Mouse (Mus musculus) ES-CJ7 (cell line): ENCODE measurements around the gene Gm45234.

Experiments used
- DNase-seq: peaks from one replicate; pipeline ENCODE4 v3.0.0; 2011; ENCODE audit warnings: low read depth, low spot score

The Gm45234 gene

DNA sequence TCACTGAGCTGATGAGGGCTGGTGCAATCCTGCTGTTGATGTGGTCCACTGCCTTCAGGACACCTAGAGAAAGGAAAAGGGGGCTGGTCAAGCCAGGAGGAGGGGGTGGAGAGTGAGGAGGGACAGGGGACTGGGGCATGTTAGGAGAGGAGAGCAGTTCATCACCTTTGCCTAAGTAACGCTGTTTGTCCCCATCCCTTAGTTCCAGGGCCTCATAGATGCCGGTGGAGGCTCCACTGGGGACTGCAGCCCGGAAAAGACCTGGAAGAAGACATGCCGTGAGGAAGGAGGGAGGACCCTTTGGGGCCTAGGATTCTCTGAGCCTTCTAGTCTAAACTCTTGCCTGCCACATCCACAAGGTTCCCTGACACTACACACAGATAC is 11.7 kb upstream of the Gm45234 start:
- DNase-seq, result no peak

DNA sequence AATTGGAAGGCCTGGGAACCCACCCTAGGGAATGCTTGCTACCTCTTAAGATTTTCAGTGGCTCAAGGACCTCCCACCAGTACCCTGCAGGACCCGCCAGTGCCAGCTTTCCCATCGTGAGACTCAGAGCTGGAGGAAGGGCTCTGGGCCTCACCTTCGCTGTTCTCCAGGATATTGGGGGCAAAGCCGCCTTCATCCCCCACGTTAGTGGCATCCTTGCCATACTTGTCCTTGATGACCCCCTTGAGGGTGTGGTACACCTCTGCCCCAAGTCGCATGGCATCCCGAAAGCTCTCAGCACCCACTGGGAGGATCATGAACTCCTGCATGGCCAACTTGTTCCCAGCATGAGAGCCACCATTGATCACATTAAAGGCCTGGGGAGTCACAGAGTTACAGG is 10.1 kb upstream of the Gm45234 start:
- no peak for DNase-seq

DNA sequence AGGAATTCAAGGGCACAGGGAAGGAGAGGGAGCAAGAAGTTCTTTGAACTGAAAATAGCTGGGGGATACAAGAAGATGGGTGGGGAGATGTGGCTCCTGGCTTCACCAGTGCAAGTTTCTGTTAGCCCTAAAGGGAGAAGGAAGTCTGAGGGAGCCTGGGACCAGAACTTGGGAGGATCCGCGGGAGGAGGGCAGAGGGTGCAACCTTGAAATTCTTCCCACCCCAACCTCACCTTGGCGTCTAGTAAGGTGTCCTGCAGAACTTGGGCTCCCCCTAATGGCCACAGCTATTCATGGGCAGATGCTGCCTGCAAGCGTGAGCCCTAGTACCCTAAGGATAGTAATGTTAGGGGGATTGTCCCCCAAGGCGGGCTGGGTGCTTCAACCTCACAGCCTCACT is 3.4 kb upstream of the Gm45234 start:
- DNase-seq, result peak; percentile 97

GRCm38 (mm10) chr6:124758849-124759232 is 3.0 kb upstream of the Gm45234 start:
- DNase-seq, result no peak

- no peak for DNase-seq
Measured at GRCm38 (mm10) chr6:124757909-124758848, 2.4 kb upstream of the Gm45234 start.

- DNase-seq, result no peak
Measured at GRCm38 (mm10) chr6:124757351-124757880, 1.6 kb upstream of the Gm45234 start.

DNA sequence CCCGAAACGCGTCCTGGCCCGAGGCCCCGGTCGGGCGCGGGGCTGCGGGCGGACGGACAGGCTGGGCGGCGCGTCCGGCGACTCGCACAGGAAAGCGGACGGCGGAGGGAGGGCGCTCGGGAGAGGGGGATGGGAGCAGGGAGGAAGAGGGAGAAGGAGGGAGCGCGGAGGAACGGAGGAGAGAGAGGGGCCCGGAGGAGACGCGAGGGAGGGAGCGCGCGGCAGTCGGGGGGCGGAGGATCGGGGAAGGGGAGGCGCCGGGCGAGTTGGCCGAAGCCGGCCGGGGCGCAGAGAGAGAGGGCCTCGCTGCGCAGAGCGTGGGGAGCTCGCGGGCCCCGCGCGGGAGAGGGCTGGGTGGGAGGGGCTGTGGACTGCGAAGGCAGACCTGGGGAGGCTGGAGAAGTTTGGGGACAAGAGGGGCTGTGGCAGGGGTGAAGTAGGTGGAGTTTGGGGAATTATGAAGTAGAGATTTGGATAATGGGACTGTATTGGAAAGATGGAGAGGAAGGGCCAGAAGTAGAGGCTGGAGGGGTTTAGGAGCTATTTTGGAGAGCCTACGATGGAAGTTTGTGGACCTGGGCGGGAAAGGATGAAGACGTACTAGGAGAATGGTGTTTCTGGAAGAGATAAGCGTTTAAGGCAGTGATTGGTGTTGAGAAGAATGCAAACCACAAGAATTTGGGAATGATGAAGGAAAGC is 980 bp upstream of the Gm45234 start:
- peak; percentile 67 for DNase-seq

- no peak for DNase-seq
Measured at GRCm38 (mm10) chr6:124755306-124755705, 515 bp downstream of the Gm45234 start.

DNA sequence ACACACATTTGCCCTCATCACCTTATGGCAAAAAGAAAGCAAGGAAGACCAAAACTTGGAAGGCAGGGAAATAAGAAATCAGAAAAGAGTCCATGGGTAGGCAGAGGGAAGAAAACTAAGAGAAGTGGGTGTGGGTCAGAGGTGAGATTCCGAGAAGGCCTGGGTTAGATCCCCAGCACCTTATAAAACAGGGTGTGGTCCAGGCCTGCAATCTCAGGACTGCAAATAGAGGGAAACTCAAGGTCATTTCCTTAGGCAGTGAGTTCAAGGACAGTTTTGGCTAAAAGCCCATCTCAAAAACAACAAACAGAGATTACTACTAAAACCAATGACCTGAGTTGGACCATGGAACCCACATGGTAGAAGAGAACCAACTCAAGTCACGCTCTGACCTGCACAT is 2.0 kb downstream of the Gm45234 start:
- DNase-seq, result peak; percentile 81

DNA sequence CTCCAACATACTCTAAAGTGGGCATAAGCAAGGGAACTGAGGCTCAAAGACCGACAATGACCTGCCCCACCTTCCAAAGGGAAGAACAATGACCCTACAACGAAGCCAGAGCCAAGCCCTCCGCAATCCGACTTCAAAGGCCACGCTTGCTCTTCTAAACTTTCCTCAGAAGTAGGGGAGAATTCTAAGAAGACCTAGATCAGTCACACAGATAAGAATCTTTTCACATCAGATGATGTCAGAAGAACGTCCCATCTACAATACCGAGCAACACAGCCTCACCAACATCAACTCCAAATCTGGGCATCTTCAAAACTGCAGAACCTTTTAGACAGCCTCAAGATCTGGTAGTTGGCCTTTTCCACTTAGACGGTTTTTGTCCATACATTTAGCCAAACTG is 5.4 kb downstream of the Gm45234 start:
- no peak for DNase-seq

DNA sequence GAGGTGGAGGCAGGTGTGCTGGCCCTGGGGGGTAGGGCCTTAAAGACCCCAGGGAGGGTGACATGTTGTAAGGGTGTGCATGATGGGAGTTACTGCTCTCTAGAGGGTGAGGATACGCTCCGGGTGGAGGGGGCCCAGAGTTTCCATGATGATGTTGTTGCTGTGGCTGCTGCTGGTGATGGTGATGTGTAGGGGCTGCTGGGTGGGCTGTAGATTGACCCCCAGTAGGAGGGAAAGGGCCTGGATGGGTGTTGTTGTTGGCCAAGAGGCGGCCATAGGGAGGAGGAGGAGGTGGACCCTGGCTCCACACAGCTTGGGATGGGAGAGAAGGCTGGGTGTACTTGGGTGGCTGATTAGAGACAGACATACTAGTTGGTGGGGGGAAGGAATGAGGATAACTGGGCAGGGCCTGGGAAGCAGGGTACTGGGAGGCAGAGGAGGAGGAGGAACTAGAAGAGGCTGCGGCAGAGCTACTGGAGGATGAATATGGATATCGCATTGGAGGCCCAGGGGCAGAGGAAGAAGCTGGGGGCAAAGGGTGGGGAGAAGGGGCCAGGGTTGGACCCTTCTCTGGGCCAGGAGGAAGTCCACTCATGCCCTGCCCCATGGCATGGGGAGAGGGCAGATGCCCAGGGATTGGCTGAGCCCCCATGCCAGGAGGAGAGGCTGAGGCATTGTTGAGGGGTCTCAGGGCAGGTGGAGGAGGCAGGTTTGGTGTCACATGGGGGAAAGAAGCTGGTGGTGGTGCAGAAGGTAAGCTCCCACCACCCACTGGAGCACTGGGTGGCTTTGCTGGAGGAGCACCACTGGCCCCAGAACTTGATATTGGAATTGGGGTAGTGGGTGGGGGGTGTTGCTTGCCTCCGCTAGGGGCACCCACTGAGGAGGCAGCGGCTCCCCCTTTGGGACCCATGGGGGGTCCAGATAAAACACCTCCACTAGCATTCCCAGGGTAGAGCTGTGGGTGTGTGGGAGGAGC is 8.9 kb downstream of the Gm45234 start:
- no peak for DNase-seq

- DNase-seq, result no peak
Measured at GRCm38 (mm10) chr6:124746296-124746605, 9.6 kb downstream of the Gm45234 start.

GRCm38 (mm10) chr6:124745490-124746295 is 10.1 kb downstream of the Gm45234 start:
- peak; percentile 99 for DNase-seq

- no peak for DNase-seq
Measured at GRCm38 (mm10) chr6:124744755-124745321, 11.0 kb downstream of the Gm45234 start.

DNA sequence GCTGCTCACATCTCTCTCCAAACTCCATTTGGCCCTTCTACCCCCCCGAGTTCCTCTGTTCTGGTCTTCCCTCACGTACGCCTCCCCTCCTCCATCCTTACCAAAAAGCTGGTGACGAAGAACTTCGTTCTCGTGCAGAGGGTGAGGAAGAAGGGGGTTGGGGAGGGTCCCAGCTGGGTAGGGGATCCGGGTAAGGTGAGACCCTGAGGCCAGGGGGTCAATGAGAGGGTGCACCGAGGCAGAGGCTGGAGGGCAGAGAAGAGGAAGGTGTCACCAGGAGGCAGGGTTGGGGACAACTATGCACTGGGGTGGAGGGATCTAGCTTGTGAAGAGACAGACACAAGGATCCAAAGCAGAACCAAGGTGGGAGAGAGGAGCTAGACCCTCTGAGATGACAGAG is 12.2 kb downstream of the Gm45234 start:
- no peak for DNase-seq

DNA sequence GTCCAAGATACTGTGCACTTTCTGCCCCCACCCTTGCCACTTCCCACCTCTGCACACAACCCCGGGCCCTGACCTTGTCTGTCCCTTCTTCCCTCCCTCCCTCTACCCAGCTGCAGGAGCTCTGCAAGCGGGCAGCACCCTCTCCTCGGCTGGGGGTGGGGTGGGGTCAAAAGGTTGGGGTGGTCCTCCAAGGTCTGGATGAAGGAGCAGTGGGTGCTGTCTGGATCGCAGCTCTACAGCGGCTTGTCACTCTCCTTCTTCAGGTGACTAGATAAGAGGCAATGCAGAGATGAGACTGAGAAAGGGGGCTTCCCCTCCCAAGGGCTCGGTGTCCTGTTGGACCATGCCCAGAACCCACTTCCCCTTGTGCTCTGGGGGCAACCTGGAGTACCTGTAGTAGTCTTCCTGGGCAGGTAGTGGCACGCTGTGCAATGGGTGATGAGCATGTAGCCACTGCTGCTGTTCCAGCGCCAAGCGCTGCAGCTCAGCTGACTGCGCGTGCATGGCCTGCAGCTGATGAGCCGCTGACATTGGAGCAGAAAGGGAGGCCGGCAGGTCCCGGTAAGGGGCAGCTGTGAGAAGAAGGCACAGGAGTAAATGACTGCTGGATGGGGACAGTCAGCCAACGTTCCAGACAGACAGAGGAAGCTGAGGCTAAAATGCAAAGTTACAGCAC is 12.8 kb downstream of the Gm45234 start:
- no peak for DNase-seq

GRCm38 (mm10) chr6:124741842-124742241 is 14.0 kb downstream of the Gm45234 start:
- no peak for DNase-seq

DNA sequence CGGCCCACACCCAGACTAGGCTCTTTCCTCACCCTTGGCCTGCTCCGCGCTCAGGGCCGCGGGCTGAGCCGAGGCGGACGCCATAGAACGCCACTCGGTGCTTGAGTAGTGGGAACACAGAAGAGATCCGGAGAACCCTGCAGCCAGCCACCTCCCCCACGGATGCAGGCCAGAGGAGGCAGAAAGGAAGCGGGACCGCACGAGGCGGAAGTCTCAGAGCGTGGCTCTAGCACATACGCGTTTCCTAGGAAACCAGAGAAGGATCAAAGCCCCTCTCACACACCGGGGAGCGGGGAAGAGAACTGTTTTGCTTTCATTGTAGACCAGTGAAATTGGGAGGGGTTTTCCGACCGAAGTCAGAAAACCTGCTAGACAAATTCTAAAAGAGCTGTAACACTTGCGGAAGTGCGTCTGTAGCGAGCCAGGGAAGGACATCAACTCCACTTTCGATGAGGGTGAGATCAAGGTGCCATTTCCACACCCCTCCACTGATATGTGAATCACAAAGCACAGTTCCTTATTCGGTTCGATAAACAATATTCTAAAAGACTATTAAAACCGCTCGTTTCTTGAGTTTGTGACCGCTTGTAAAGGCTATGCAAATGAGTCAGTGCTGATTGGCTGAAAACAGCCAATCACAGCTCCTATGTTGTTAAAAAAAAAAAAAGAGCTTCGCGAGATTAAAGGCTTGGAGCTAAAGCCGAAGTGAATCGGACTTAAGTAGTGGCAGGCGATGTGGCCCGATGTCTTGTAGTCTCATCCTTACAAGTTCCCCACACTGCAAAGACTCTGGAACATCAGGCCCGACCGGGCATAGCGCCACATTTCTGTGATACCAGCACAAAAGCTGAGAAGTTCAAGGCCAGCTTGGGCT is 14.7 kb downstream of the Gm45234 start, which contains the start of gene Grcc10:
TSS of gene Grcc10 (minus strand) at position 487 of the 874 bp plus-strand sequence.
- DNase-seq, result peak; percentile 100
